Mouse (Mus musculus): ENCODE measurements around the gene Tspan32. TPM values are rescaled to one million over a fixed set of nuclear protein-coding genes. Genes with fewer than 3 reads are reported as not detected.

Gene Tspan32
- 4.9 and 5.9 TPM in 2 replicates for polyA plus RNA-seq (2015; fragmentation: Nextera tagmentation; extraction: Ambion mirVana)

GRCm38 (mm10) chr7:143004727-143005343, at the start of gene Tspan32:
Gene Tspan32 (plus strand): TSS chr7:143005046.
- Histone ChIP-seq H3K9ac (peak within 1 kb of the TSS; percentile 80), H3K9me3 (no peaks in the 10 kb centered on the region), H3K36me3 (no peaks in the 10 kb centered on the region), H3K27me3 (replicated peaks) (no peaks in the 10 kb centered on the region), H3K4me1 (peaks cover 63% of the 10 kb centered on the region), H3K4me2 (peak within 1 kb of the TSS; percentile 57), H3K4me3 (peak within 1 kb of the TSS; percentile 31), H3K27ac (replicated peaks) (peak within 1 kb of the TSS; percentile 97)
- ATAC-seq (ENCODE audit: extremely low read depth, insufficient number of reproducible peaks, low FRiP score, low TSS enrichment) = no peak
- 64% methylated on average over 4 of the region's 4 CpGs for WGBS

GRCm38 (mm10) chr7:142956018-142956417, 48.8 kb upstream of the Tspan32 start:
- Histone ChIP-seq H3K27ac (replicated peaks) (no peak overlapping the region), H3K4me1 (no peaks in the 10 kb centered on the region), H3K4me2 (no peak overlapping the region), H3K9me3 (no peaks in the 10 kb centered on the region), H3K27me3 (replicated peaks) (peaks cover 46% of the 10 kb centered on the region), H3K36me3 (no peaks in the 10 kb centered on the region), H3K9ac (no peak overlapping the region), H3K4me3 (no peak overlapping the region)
- no peak for ATAC-seq (ENCODE audit: extremely low read depth, insufficient number of reproducible peaks, low FRiP score, low TSS enrichment)
- WGBS = 71% methylated on average over 2 of the region's 2 CpGs

DNA sequence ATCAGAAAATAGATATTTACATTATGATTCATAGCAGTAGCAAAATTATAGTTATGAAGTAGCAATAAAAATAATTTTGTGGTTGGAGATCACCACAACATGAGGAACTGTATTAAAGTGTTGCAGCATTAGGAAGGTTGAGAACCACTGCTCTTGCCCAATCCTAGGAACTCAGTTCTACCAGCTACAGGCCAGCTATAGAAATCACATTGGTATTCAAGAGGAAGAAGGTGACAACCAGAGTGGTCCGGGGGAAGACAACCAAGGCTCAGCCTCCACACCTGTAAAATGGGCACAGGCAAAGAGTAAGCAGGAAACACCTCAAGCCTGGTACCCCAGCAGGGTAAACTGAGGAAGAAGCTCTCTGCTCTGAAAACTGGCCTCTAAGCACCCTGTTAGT, 46.0 kb upstream of the Tspan32 start:
- H3K36me3 ChIP-seq = no peaks in the 10 kb centered on the region
- H3K4me1 ChIP-seq = no peaks in the 10 kb centered on the region
- no peak for ATAC-seq (ENCODE audit: extremely low read depth, insufficient number of reproducible peaks, low FRiP score, low TSS enrichment)
- peaks cover 73% of the 10 kb centered on the region for H3K27me3 ChIP-seq (replicated peaks)
- H3K27ac ChIP-seq (replicated peaks) = no peak overlapping the region
- H3K9me3 ChIP-seq = no peaks in the 10 kb centered on the region
- H3K4me2 ChIP-seq = no peak overlapping the region
- H3K9ac ChIP-seq = no peak overlapping the region
- H3K4me3 ChIP-seq = no peak overlapping the region
- WGBS = 90% methylated on average over 1 of the region's 1 CpGs

- H3K36me3 ChIP-seq = no peaks in the 10 kb centered on the region
- H3K9me3 ChIP-seq = no peaks in the 10 kb centered on the region
- no peak overlapping the region for H3K4me3 ChIP-seq
- H3K4me2 ChIP-seq = no peak overlapping the region
- peaks cover 76% of the 10 kb centered on the region for H3K27me3 ChIP-seq (replicated peaks)
- H3K4me1 ChIP-seq = no peaks in the 10 kb centered on the region
- H3K27ac ChIP-seq (replicated peaks) = no peak overlapping the region
- H3K9ac ChIP-seq = no peak overlapping the region
- no peak for ATAC-seq (ENCODE audit: extremely low read depth, insufficient number of reproducible peaks, low FRiP score, low TSS enrichment)
- 66% methylated on average over 4 of the region's 4 CpGs for WGBS
Observed at GRCm38 (mm10) chr7:142959752-142960151, 45.1 kb upstream of the Tspan32 start.

GRCm38 (mm10) chr7:142967414-142967883, 37.4 kb upstream of the Tspan32 start:
- peak overlapping the region; percentile 91 for H3K4me2 ChIP-seq
- H3K9me3 ChIP-seq = no peaks in the 10 kb centered on the region
- under 1% methylated on average over 36 of the region's 36 CpGs for WGBS
- peaks cover 25% of the 10 kb centered on the region for H3K4me1 ChIP-seq
- peaks cover 100% of the 10 kb centered on the region for H3K27me3 ChIP-seq (replicated peaks)
- H3K36me3 ChIP-seq = no peaks in the 10 kb centered on the region
- peak overlapping the region; percentile 56 for H3K4me3 ChIP-seq
- ATAC-seq (ENCODE audit: extremely low read depth, insufficient number of reproducible peaks, low FRiP score, low TSS enrichment) = no peak
- no peak overlapping the region for H3K27ac ChIP-seq (replicated peaks)
- peak overlapping the region; percentile 70 for H3K9ac ChIP-seq

DNA sequence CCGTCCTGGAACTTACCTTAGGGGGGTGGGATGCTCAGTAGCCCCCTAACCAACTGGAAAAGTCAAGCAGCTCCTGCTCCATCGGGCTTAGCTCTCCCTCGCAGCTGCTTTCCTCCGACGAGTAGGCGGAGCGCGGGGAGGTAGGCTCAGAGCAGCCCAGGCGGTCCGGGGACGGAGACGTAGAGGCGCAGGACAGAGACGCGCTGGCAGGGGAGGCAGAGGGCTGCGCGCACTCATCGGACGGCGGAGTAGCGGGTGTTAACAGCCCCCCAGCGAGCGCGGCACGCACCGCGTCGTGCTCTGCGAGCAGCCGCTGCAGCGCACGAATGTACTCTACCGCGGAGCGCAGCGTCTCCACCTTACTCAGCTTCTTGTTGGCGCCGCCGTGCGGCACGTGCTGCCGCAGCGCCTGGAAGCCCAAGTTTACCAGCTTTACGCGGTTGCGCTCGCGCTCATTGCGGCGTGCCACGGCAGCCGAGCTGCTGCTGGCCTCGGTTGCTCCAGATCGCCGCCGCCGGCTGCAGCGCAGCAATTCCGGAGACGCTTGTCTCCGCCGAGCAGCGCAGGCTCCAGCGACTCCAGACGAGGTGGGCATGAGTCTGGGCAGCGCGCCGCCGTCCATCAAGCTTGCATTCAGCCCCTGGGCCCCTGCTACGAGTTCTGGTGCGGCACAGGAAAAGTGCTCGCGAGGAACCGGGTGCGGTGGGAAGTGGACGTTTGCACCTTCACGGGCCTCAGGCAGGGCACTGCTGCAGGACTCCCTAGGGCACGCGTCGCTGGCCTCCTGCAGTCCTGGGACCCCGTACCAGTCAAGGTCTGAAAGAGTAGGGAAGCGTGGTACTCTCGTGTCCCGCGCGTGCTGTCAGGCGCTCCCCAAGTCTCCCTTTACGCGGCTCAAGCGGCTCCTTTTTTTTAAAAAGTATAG, 36.7 kb upstream of the Tspan32 start:
- Histone ChIP-seq H3K36me3 (no peaks in the 10 kb centered on the region), H3K4me3 (peak overlapping the region; percentile 56), H3K27me3 (replicated peaks) (peaks cover 95% of the 10 kb centered on the region), H3K9me3 (no peaks in the 10 kb centered on the region), H3K4me2 (peak overlapping the region; percentile 91), H3K4me1 (peaks cover 25% of the 10 kb centered on the region), H3K9ac (peak overlapping the region; percentile 70), H3K27ac (replicated peaks) (no peak overlapping the region)
- ATAC-seq (ENCODE audit: extremely low read depth, insufficient number of reproducible peaks, low FRiP score, low TSS enrichment) = no peak; the same call in 1 of the 2 replicates
- 1% methylated on average over 89 of the region's 90 CpGs for WGBS

GRCm38 (mm10) chr7:142968809-142969511, 35.9 kb upstream of the Tspan32 start, which contains the start of gene Ascl2:
Gene Ascl2 (minus strand): TSS chr7:142969264.
- Histone ChIP-seq H3K27me3 (replicated peaks) (peaks cover 87% of the 10 kb centered on the region), H3K4me3 (peak within 1 kb of the TSS; percentile 56), H3K9ac (peak within 1 kb of the TSS; percentile 70), H3K27ac (replicated peaks) (no peak within 1 kb of the TSS), H3K4me2 (peak within 1 kb of the TSS; percentile 91), H3K9me3 (no peaks in the 10 kb centered on the region), H3K4me1 (peaks cover 25% of the 10 kb centered on the region), H3K36me3 (no peaks in the 10 kb centered on the region)
- ATAC-seq (ENCODE audit: extremely low read depth, insufficient number of reproducible peaks, low FRiP score, low TSS enrichment) = no peak
- 2% methylated on average over 51 of the region's 51 CpGs for WGBS

GRCm38 (mm10) chr7:142981908-142982307, 22.9 kb upstream of the Tspan32 start:
- no peaks in the 10 kb centered on the region for H3K9me3 ChIP-seq
- H3K27ac ChIP-seq (replicated peaks) = no peak overlapping the region
- H3K4me2 ChIP-seq = no peak overlapping the region

DNA sequence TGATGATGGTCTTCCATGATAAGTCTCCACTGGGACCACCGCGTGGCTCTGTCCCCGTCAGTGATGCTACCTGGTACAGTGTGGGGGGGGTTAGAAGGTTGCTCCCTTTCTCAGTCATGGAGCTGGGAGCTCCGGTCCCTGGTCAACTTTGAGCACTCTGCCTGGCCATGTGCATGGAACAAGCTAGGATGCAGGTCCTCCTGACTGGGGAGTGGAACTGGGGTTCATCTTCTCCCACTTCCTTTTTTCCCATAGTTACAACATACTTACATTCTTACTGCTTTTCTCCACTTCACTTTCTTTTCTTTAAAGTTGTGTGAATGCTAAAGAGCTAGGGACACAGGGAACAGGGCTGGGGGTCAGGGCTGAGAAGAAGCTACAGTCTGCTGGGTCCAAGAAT, 19.7 kb upstream of the Tspan32 start:
- Histone ChIP-seq H3K27me3 (replicated peaks) (peaks cover 27% of the 10 kb centered on the region), H3K4me3 (no peak overlapping the region), H3K9ac (no peak overlapping the region), H3K27ac (replicated peaks) (no peak overlapping the region), H3K36me3 (no peaks in the 10 kb centered on the region), H3K4me1 (peaks cover 10% of the 10 kb centered on the region), H3K9me3 (no peaks in the 10 kb centered on the region), H3K4me2 (no peak overlapping the region)
- ATAC-seq (ENCODE audit: extremely low read depth, insufficient number of reproducible peaks, low FRiP score, low TSS enrichment) = no peak
- 85% methylated on average over 4 of the region's 4 CpGs for WGBS

More at GRCm38 (mm10) chr7:142981908-142982307, 22.9 kb upstream of the Tspan32 start:
- 68% methylated on average over 4 of the region's 4 CpGs for whole genome bisulfite sequencing
- Histone ChIP-seq H3K9ac (no peak overlapping the region), H3K4me1 (no peaks in the 10 kb centered on the region), H3K27me3 (replicated peaks) (peaks cover 33% of the 10 kb centered on the region), H3K4me3 (no peak overlapping the region), H3K36me3 (no peaks in the 10 kb centered on the region)
- no peak for ATAC-seq (ENCODE audit: extremely low read depth, insufficient number of reproducible peaks, low FRiP score, low TSS enrichment)

- Histone ChIP-seq H3K9ac (no peak overlapping the region), H3K4me3 (no peak overlapping the region), H3K4me2 (no peak overlapping the region), H3K9me3 (no peaks in the 10 kb centered on the region), H3K27me3 (replicated peaks) (peaks cover 27% of the 10 kb centered on the region), H3K36me3 (no peaks in the 10 kb centered on the region), H3K4me1 (peaks cover 12% of the 10 kb centered on the region), H3K27ac (replicated peaks) (no peak overlapping the region)
- 54% methylated on average over 3 of the region's 3 CpGs for WGBS
- ATAC-seq (ENCODE audit: extremely low read depth, insufficient number of reproducible peaks, low FRiP score, low TSS enrichment) = no peak
Observed at GRCm38 (mm10) chr7:142987718-142988117, 17.1 kb upstream of the Tspan32 start.

DNA sequence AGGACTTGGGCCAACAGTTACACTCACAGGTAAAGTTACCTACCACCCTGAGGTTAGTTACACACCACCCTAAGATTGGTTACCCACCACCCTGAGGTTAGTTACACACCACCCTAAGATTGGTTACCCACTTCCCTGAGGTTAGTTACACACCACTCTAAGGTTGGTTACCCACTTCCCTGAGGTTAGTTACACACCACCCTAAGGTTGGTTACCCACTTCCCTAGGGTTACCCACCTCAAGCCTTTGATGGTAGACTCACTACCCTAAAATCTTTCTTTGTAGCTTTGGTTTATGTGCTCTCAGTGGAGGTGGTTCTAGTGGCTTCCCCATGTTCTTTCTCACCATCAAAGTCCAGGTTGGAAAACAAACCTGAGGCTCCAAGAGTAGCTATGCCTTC, 9.8 kb upstream of the Tspan32 start:
- no peak overlapping the region for H3K4me3 ChIP-seq
- no peaks in the 10 kb centered on the region; the same call in 1 of the 2 replicates for H3K27me3 ChIP-seq (replicated peaks)
- ATAC-seq (ENCODE audit: extremely low read depth, insufficient number of reproducible peaks, low FRiP score, low TSS enrichment) = no peak

More for the DNA sequence above, 9.8 kb upstream of the Tspan32 start:
- peaks cover 24% of the 10 kb centered on the region for H3K4me1 ChIP-seq
- no peaks in the 10 kb centered on the region for H3K9me3 ChIP-seq
- no peak overlapping the region for H3K27ac ChIP-seq (replicated peaks)
- H3K9ac ChIP-seq = no peak overlapping the region
- no peaks in the 10 kb centered on the region for H3K36me3 ChIP-seq
- no peak overlapping the region for H3K4me2 ChIP-seq
